Mouse (Mus musculus): ENCODE measurements around the gene Nosip. TPM values are rescaled to one million over a fixed set of nuclear protein-coding genes. Genes with fewer than 3 reads are reported as not detected.

Nosip gene
- polyA plus RNA-seq, 1 experiment from 2014 or later = 66.7 TPM

DNA sequence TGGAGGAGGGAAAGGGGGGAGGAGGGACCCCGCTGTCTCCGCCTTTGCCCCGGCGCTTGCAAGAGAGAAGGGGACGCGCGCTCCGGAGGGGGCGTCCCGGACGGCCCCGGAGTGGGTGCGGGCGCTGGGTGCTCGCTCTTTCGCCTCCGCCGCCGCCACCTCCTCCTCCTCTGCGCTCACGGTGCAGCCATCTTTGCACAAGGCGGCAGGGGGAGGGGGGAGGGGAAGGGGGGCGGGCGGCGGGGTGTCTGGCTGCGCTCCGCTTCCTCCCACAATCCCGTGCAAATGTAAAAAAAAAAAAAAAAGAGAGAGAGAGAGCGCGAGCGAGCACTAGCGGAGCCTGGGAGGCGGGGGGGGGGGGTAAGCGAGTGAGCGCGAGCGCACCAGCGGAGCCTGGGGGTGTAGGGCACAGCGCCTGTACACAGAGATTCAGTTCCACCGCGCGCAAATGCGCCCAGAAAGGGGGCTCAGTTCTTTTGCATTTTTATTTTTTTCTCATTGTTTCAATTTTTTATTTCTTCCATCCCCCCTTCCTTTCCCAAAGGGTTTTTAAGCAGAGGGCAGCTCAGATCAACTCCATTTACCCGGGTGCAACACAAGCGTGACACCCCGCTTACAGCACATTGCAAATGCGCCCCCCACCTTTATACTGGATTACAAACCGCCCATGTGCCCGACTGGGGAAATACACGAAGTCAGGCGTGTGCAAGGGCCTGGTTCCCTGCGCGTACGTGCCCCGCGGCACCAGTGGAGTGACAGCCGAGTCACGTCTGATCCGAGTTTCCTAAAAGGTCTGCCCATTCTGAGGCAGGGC, 8.9 kb upstream of the Nosip start:
- Histone ChIP-seq H3K36me3 (peaks cover 28% of the 10 kb centered on the region), H3K9me3 (replicated peaks) (no peaks in the 10 kb centered on the region), H3K27ac (replicated peaks) (peak overlapping the region; percentile 100), H3K4me1 (peaks cover 50% of the 10 kb centered on the region), H3K27me3 (ENCODE audit: low read depth, poor library complexity, severe bottlenecking) (no peaks in the 10 kb centered on the region), H3K4me3 (peak overlapping the region; percentile 98)
- WGBS = under 1% methylated on average over 52 of the region's 59 CpGs
- DNase-seq (ENCODE audit: low spot score) = peak; percentile 86

DNA sequence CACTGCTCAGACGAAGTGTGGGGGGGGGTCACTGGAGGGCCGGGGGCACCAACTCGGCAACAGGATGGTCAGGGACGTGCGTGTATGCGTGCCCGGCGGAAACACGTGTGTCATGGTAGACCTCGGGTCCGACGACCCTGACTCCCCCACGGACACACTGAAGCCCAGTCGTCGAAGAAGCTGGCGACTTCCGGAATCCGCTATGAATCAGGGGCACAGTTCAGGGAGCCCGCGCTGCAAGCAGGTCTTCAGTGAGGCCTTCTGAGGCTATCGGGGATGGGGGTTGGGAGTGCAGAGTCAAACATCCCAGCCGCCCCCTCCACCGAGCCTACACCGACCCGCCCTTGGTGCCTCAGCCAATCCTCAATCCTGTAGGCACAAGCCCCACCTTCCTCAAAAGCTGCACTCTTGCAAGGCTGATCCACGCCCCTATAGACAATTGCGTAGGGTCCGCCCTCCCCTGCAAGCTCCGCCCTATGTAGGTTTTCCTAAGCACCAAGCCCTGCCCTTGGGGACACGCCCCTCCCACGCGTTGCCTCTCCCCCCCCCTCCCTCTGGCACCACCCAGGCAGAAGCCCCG, 8.2 kb upstream of the Nosip start:
- peak; percentile 97 for DNase-seq (ENCODE audit: low spot score)
- Histone ChIP-seq H3K4me3 (peak overlapping the region; percentile 98), H3K9me3 (replicated peaks) (no peaks in the 10 kb centered on the region), H3K27ac (replicated peaks) (peak overlapping the region; percentile 100), H3K27me3 (ENCODE audit: low read depth, poor library complexity, severe bottlenecking) (no peaks in the 10 kb centered on the region), H3K4me1 (peaks cover 54% of the 10 kb centered on the region), H3K36me3 (peaks cover 21% of the 10 kb centered on the region)
- under 1% methylated on average over 33 of the region's 33 CpGs for WGBS

DNA sequence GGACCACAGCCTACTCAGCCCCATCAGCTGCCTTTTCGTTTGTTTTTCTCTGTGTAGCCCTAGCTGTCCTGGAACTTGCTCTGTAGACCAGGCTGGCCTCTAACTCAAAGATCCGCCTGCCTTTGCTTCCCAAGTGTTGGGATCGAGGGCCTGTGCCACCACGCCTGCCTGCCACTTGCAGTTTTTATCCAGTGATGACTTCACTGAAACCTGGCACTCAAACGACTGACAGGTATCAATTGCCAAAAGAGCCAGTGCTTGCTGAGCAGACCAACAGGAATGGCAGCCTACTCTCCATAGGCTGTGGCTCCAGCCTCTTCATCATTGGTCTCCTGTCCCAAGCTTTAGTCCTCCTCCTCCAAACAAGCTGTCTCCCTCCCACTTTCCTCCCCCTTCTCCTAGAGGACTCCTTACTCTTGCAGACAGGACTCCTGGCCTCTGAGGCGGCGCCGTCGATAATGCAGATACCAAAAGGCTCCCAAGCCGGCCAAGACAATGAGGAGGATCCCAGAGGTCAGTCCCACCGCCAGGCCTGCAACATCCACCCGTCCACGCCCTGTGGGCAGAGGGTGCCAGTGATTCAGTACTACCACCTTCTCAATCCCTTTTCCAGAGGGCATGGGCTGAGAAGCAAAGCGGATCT, 5.8 kb upstream of the Nosip start:
- no peak for DNase-seq (ENCODE audit: low spot score)
- Histone ChIP-seq H3K27ac (replicated peaks) (no peak overlapping the region), H3K9me3 (replicated peaks) (no peaks in the 10 kb centered on the region), H3K4me1 (peaks cover 52% of the 10 kb centered on the region), H3K36me3 (no peaks in the 10 kb centered on the region), H3K27me3 (ENCODE audit: low read depth, poor library complexity, severe bottlenecking) (no peaks in the 10 kb centered on the region), H3K4me3 (0 out of 2 replicates have a peak overlapping the region, but pooled peaks have one; percentile 1)
- WGBS = 68% methylated on average over 14 of the region's 14 CpGs

DNA sequence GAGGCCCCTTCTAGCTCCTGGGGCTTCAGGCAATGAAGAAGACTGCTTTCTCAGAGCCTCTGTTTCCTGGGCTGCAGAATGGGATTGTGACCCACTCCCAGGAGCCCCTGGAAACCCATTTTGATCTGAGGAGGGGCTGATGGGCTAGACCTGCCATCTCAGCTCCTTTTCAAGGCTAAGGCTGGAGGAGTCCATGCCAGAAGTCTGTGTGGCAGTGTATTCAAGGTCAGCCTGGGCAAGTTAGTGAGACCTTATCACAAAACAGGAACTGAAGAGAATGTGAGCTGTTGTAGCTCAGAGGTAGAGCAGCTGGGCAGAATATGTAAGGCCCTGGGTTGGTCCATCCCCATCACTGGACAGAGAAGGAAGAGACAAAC, 5.3 kb upstream of the Nosip start:
- Histone ChIP-seq H3K27me3 (ENCODE audit: low read depth, poor library complexity, severe bottlenecking) (no peaks in the 10 kb centered on the region), H3K4me1 (peaks cover 52% of the 10 kb centered on the region), H3K36me3 (no peaks in the 10 kb centered on the region), H3K4me3 (0 out of 2 replicates have a peak overlapping the region, but pooled peaks have one; percentile 1), H3K27ac (replicated peaks) (no peak overlapping the region), H3K9me3 (replicated peaks) (no peaks in the 10 kb centered on the region)
- no peak for DNase-seq (ENCODE audit: low spot score)

DNA sequence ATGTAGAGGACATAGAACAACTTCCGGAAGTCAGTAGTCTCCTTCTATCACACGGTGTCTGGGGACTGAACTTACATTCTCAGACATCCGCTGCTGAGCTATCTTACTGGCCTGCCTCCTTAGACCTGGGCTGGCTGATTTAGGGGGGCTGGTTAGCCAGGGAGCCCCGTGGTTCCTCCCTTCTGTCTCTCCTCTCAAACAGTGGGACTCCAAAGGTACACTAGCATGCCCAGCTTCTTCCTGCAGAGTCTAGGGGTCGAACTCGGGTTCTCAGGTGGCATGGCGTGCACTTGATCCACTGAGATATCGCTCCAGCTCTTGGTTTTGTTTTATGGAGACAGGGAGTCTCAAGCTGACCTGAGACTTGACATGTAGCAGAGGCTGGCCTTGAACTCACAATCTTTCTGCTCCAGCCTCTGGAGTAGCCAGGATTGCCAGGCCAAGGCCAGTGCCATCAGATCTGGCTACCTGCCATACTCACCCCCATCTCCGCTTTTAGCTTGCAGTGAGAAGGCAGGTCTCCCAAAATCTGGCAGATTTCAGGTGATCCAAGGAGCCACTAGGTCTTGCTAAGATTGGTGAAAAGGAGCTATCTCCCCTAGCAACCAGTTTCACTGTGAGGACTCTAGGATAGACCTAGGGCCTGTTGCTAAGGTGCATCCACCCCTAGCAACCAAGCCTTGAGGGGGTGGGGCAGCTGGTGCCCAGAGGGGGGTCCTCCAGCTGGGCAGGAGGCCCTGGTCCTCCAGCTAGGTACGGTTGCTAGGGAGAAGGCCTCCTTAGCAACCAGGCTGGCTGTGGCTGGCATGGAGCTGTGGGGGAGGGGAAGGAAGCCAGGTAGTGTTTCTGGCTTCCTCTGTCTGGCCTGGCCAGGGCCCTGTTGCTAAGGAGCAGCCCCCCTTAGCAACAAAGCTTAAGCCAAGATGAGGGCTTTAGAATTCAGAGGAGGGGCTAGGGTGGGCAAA, 3.3 kb upstream of the Nosip start:
- Histone ChIP-seq H3K4me3 (peak overlapping the region; percentile 27), H3K27me3 (ENCODE audit: low read depth, poor library complexity, severe bottlenecking) (no peaks in the 10 kb centered on the region), H3K4me1 (peaks cover 55% of the 10 kb centered on the region), H3K27ac (replicated peaks) (peak overlapping the region; percentile 67), H3K36me3 (no peaks in the 10 kb centered on the region), H3K9me3 (replicated peaks) (no peaks in the 10 kb centered on the region)
- no peak for DNase-seq (ENCODE audit: low spot score)
- 73% methylated on average over 10 of the region's 10 CpGs for WGBS

DNA sequence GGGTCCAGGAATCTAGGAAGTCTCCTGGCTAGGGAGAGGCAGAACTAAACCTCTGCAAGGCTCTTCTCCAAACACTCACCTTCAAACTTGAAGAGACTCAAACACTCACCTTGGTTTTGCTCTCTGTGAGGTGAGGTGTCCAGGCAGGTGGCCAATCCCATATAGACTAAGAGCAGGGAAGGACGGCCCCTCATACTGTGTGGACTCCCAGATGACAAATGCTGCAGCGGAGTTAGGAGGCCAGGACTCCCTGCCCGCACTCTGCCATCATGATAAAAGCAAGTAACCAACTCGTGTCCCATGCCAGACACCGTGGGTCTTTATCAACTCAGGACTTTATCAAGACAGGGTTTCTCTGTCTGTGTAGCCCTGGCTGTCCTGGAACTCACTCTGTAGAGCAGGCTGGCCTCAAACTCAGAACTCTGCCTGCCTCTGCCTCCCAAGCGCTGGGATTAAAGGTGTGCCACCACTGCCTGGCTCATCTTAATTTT, 1.6 kb upstream of the Nosip start:
- Histone ChIP-seq H3K4me1 (peaks cover 47% of the 10 kb centered on the region), H3K36me3 (no peaks in the 10 kb centered on the region), H3K4me3 (peak overlapping the region; percentile 18; the same call in 1 of the 2 replicates), H3K27ac (replicated peaks) (no peak overlapping the region), H3K27me3 (ENCODE audit: low read depth, poor library complexity, severe bottlenecking) (no peaks in the 10 kb centered on the region), H3K9me3 (replicated peaks) (no peaks in the 10 kb centered on the region)
- 94% methylated on average over 6 of the region's 6 CpGs for WGBS
- DNase-seq (ENCODE audit: low spot score) = no peak

DNA sequence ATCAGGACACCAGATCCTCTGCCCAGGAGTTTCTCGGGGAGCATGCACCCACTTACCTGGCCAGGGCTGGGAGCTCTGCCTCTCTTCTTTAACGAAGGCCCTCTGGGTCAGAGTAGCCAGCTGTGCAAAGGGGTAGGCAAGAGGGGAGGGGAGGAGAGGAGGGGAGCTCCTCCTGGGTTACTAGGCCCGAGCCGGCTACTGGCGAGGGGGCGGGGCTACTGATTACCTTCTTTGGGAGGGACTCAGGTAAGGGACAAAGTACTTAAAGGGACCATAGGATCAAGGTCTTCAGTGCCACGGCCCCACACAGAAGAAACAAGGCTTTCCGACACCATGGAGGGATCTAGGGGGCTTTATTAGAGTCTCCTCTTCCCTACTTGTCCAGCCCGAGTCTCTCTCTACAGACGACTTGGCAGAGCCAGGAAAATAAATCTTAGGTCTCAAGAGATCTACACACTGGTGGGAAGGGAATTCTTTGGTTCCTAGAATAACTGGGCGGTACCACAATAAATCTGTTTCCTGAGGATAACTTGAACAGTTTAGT, 625 bp upstream of the Nosip start:
- no peaks in the 10 kb centered on the region for H3K27me3 ChIP-seq (ENCODE audit: low read depth, poor library complexity, severe bottlenecking)
- peak overlapping the region; percentile 88 for H3K27ac ChIP-seq (replicated peaks)
- no peaks in the 10 kb centered on the region for H3K9me3 ChIP-seq (replicated peaks)
- peaks cover 46% of the 10 kb centered on the region for H3K4me1 ChIP-seq
- DNase-seq (ENCODE audit: low spot score) = no peak
- H3K4me3 ChIP-seq = peak overlapping the region; percentile 70
- H3K36me3 ChIP-seq = no peaks in the 10 kb centered on the region
- WGBS = 20% methylated on average over 11 of the region's 11 CpGs

DNA sequence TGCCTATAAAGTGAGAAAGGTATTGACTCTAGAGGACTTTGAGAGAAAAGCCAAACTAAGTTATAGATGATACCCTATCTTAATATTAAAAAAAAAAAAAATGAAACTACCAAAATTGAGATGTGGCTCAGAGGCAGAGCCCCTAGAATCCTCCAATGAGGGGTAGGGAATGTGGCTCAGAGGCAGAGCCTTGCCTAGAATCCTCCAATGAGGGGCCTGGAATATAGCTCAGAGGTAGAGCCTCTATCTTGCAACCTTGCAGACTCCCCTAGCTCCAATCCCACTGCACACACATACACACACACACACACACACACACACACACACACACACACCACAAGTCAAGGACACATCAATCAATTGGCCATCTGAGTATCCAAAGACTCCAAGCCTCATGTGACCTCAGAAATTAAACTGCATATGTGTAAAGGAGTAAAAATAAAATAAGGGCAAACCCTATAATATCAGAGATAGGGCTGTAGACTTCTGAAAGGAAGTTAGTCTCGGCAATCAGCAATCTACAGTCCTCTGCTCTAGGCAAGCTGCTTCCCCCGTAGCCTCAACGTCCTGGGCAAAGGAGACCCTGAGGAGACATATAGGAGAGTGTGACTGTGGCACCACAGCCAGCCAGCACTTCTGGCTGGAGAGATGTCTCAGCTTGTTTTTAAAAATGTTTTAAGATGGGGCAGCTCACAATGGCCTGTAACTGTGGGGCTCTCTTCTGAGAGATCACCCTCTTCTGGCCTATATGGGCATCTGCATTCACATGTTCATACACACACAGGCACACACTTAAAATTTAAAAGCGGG, 5.2 kb downstream of the Nosip start:
- H3K4me1 ChIP-seq = peaks cover 12% of the 10 kb centered on the region
- H3K27ac ChIP-seq (replicated peaks) = 0 out of 2 replicates have a peak overlapping the region, but pooled peaks have one; percentile 6
- no peaks in the 10 kb centered on the region for H3K27me3 ChIP-seq (ENCODE audit: low read depth, poor library complexity, severe bottlenecking)
- H3K4me3 ChIP-seq = no peak overlapping the region
- no peaks in the 10 kb centered on the region for H3K9me3 ChIP-seq (replicated peaks)
- H3K36me3 ChIP-seq = no peaks in the 10 kb centered on the region
- DNase-seq (ENCODE audit: low spot score) = no peak
- WGBS = 77% methylated on average over 4 of the region's 4 CpGs

DNA sequence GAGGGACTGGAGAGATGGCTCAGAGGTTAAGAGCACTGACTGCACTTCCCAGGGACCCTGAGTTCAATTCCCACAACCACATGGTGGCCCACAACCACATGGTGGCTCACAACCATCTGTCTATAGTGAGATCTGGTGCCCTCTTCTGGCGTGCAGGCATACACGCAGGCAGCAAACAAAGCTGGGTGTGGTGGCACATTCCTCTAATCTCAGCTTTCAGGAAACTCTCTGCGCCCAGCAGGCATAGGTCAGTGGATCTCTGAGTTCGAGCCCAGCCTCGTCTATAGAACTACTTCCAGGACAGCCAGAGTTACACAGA, 5.7 kb downstream of the Nosip start:
- H3K4me3 ChIP-seq = no peak overlapping the region
- DNase-seq (ENCODE audit: low spot score) = peak; percentile 61
- H3K9me3 ChIP-seq (replicated peaks) = no peaks in the 10 kb centered on the region
- H3K36me3 ChIP-seq = no peaks in the 10 kb centered on the region
- H3K4me1 ChIP-seq = peaks cover 11% of the 10 kb centered on the region
- H3K27ac ChIP-seq (replicated peaks) = 0 out of 2 replicates have a peak overlapping the region, but pooled peaks have one; percentile 6
- WGBS = 34% methylated on average over 5 of the region's 5 CpGs
- H3K27me3 ChIP-seq (ENCODE audit: low read depth, poor library complexity, severe bottlenecking) = no peaks in the 10 kb centered on the region

DNA sequence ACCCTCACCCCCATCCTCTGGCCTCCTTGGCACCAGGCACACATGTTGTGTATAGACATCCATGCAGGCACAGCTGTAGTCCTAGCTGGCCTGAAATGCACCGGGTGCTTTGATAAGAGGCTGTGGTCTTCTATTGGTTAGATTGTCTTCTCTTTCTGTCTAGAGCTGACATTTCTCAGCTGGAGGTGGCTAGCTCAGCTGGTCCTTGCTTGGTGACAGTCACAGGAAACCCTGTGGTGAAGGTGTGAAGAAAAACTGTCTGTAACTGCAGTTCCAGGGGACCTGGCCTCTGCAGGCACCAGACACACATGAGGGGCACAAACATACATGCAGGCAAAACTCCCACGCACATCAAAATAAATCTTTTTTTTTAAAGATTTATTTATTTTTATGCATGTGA, 7.4 kb downstream of the Nosip start:
- no peaks in the 10 kb centered on the region for H3K9me3 ChIP-seq (replicated peaks)
- no peak overlapping the region for H3K27ac ChIP-seq (replicated peaks)
- DNase-seq (ENCODE audit: low spot score) = no peak
- WGBS = 93% methylated on average over 2 of the region's 2 CpGs
- no peaks in the 10 kb centered on the region for H3K27me3 ChIP-seq (ENCODE audit: low read depth, poor library complexity, severe bottlenecking)
- no peak overlapping the region for H3K4me3 ChIP-seq
- H3K4me1 ChIP-seq = no peaks in the 10 kb centered on the region
- H3K36me3 ChIP-seq = peaks cover 14% of the 10 kb centered on the region

DNA sequence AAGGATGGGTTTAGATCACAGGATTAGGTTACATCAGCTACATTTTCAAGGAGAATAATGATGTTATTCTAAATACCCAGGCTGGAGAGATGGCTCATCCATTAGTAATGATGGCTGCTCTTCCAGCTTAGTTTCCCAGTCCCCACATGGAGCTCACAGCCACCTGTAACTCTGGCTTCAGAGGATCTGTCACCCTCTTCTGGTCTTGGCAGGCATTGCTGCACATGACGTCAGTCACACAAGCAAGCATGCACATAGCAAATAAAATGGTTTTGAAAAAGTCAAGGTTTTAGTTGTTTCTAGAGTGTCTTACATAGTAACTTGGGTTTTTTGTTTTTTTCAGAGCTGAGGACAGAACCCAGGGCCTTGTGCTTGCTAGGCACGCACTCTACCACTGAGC, 10.0 kb downstream of the Nosip start:
- H3K27me3 ChIP-seq (ENCODE audit: low read depth, poor library complexity, severe bottlenecking) = no peaks in the 10 kb centered on the region
- 73% methylated on average over 2 of the region's 2 CpGs for WGBS
- DNase-seq (ENCODE audit: low spot score) = no peak
- no peak overlapping the region for H3K27ac ChIP-seq (replicated peaks)
- H3K9me3 ChIP-seq (replicated peaks) = no peaks in the 10 kb centered on the region
- no peak overlapping the region for H3K4me3 ChIP-seq
- peaks cover 39% of the 10 kb centered on the region for H3K36me3 ChIP-seq
- no peaks in the 10 kb centered on the region for H3K4me1 ChIP-seq

Data from midbrain, embryonic 10.5 days (tissue).